Mouse (Mus musculus) midbrain, embryonic 10.5 days (tissue): ENCODE results near the gene Scn3a. TPM values are rescaled to one million over a fixed set of nuclear protein-coding genes. Genes with fewer than 3 reads are reported as not detected.

Source experiments
- DNase-seq: peaks from one replicate; pipeline ENCODE4 v3.0.0-alpha.2; 2017; ENCODE audit warnings: low spot score
- H3K27ac ChIP-seq: fragments of 300-500 bp; sonication (generic); replicated peaks from 2 replicates; pipeline ENCODE4 v1.5.1; 2016; ENCODE audit warnings: mild to moderate bottlenecking
- H3K27me3 ChIP-seq: fragments of 300-500 bp; sonication (generic); 2 replicates; pipeline ENCODE4 v1.6.1; 2016; ENCODE audit warnings: low read depth, mild to moderate bottlenecking; ENCODE audit not compliant: poor library complexity, severe bottlenecking
- H3K36me3 ChIP-seq: fragments of 300-500 bp; sonication (generic); 2 replicates; pipeline ENCODE4 v1.6.1; 2016; ENCODE audit warnings: mild to moderate bottlenecking, moderate library complexity
- H3K4me1 ChIP-seq: fragments of 300-500 bp; sonication (generic); 2 replicates; pipeline ENCODE4 v1.6.1; 2016
- H3K4me3 ChIP-seq: fragments of 300-500 bp; sonication (generic); 2 replicates; pipeline ENCODE4 v1.5.1; 2016; ENCODE audit warnings: mild to moderate bottlenecking, moderate library complexity
- H3K9me3 ChIP-seq: fragments of 300-500 bp; sonication (generic); replicated peaks from 2 replicates; pipeline ENCODE4 v1.6.1; 2016; ENCODE audit warnings: mild to moderate bottlenecking
- WGBS: fragments of 180-500 bp; shearing (Covaris S2); methylation state at CpG from one replicate; pipeline ENCODE4 v1.1.7; 2016; 5-methylcytosine and 5-hydroxymethylcytosine counted together
- polyA plus RNA-seq: library from polyadenylated mRNA; unstranded; fragments of >200 nt; fragmentation: Nextera tagmentation; extraction: Ambion mirVana; gene quantifications from 2 replicates; pipeline ENCODE4 v1.2.1, GENCODE M21; 2016

Gene Scn3a
- polyA plus RNA-seq, result 5.0 and 17.6 TPM in 2 replicates

- H3K4me3 ChIP-seq, result peak within 1 kb of the TSS; percentile 40
- H3K27ac ChIP-seq, result peak within 1 kb of the TSS; percentile 46
- no peaks in the 10 kb centered on the region for H3K36me3 ChIP-seq
- 26% methylated on average over 16 of the region's 16 CpGs for WGBS
- H3K27me3 ChIP-seq, result peaks cover 44% of the 10 kb centered on the region
- H3K4me1 ChIP-seq, result peaks cover 23% of the 10 kb centered on the region
- DNase-seq, result peak; percentile 62
- H3K9me3 ChIP-seq, result no peaks in the 10 kb centered on the region
Measured at GRCm38 (mm10) chr2:65566793-65567787, at the start of gene Scn3a. Gene Scn3a (minus strand): TSS chr2:65567627.

DNA sequence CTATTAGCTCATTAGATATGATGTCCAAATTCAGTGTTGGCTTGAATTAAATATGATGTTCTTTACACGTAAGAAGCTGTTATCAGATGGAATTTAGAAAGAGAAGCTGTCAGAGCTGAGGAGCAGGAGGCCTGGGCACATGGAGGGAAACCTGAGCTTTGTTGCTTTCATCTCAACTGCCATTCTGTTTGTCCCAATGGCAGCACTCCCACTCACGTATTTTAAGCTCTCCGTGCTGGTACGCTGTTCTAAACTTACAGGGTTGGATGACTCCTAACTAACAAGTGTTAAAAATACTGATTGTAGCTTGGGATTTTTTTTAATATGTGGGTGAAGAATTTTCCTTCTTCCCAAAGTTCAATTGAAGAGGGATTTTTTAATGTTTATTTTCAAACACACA, 44.5 kb upstream of the Scn3a start:
- 87% methylated on average over 4 of the region's 4 CpGs for WGBS
- H3K4me3 ChIP-seq, result no peak overlapping the region
- peaks cover 2% of the 10 kb centered on the region; the same call in 1 of the 2 replicates for H3K4me1 ChIP-seq
- no peaks in the 10 kb centered on the region for H3K36me3 ChIP-seq
- no peak for DNase-seq
- no peak overlapping the region for H3K27ac ChIP-seq
- no peaks in the 10 kb centered on the region for H3K27me3 ChIP-seq
- no peaks in the 10 kb centered on the region for H3K9me3 ChIP-seq

DNA sequence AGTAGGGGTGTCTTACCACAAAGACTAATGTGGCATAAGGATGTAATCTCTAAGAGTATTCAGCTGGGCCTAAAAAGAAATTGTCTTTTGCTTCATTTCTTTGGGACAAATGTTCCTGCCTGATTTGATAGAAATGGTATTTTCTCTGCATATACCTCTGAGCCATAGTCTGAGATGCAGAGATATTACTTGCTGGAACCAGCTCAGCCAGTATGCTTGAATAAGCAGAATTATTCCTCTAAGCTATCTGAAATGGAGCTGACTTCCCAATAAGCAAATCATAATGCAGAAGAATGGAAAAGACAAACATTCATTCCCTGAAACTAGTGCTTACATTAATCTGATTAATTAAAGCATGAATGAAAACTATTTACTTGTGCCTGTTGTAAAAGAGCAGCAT, 40.4 kb upstream of the Scn3a start:
- no peaks in the 10 kb centered on the region for H3K27me3 ChIP-seq
- no peak for DNase-seq
- H3K36me3 ChIP-seq, result no peaks in the 10 kb centered on the region
- no peaks in the 10 kb centered on the region for H3K4me1 ChIP-seq
- H3K4me3 ChIP-seq, result no peak overlapping the region
- H3K9me3 ChIP-seq, result no peaks in the 10 kb centered on the region
- H3K27ac ChIP-seq, result no peak overlapping the region

DNA sequence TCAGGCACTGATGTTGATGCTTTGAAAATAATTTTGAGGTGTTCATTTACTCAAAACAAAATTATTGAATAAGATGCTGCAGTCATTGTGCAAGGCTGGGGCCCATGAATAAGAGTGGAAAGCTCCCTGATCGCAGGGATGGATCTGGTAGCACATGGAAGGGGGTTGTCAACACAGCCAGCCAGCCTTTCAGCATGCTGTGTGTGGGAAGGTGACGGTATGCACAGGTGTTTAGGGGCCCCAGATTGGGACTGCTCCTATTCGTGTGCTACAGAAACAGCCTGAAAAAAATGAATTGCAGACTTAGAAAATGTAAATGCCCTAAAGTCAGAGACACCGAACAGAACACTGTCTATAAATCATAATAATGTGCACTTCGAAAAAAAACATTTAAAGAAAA, 20.3 kb upstream of the Scn3a start:
- WGBS, result 88% methylated on average over 5 of the region's 5 CpGs
- Histone ChIP-seq H3K4me1 (no peaks in the 10 kb centered on the region), H3K4me3 (no peak overlapping the region), H3K9me3 (no peaks in the 10 kb centered on the region), H3K36me3 (no peaks in the 10 kb centered on the region), H3K27me3 (no peaks in the 10 kb centered on the region), H3K27ac (no peak overlapping the region)
- no peak for DNase-seq

DNA sequence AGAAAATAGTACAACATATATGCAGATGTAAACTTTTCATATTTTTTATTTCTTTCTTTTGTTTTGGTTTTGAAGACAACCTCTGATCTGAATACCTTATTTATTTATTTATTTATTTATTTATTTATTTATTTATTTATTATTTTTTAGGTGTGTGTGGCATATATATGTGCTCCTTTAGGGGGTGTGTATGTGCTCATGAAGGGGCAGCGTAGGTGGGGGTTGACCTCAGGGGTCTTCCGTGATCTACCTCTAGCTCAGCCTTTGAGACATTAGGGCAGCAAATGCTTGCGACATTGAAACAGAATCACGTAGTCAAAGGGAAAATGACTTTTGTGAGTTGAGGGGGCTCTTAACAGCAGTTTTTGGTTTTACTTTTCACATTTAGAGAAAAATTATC, 498 bp upstream of the Scn3a start:
- no peak overlapping the region for H3K4me3 ChIP-seq
- H3K27ac ChIP-seq, result no peak overlapping the region
- H3K4me1 ChIP-seq, result peaks cover 23% of the 10 kb centered on the region
- DNase-seq, result no peak
- H3K27me3 ChIP-seq, result peaks cover 35% of the 10 kb centered on the region
- WGBS, result 87% methylated on average over 4 of the region's 4 CpGs
- H3K36me3 ChIP-seq, result no peaks in the 10 kb centered on the region
- H3K9me3 ChIP-seq, result no peaks in the 10 kb centered on the region

- Histone ChIP-seq H3K36me3 (no peaks in the 10 kb centered on the region), H3K27me3 (peaks cover 65% of the 10 kb centered on the region), H3K4me1 (peaks cover 23% of the 10 kb centered on the region), H3K9me3 (no peaks in the 10 kb centered on the region), H3K27ac (peak overlapping the region; percentile 46; the same call in 1 of the 2 replicates), H3K4me3 (peak overlapping the region; percentile 18; the same call in 1 of the 2 replicates)
- peak; percentile 73 for DNase-seq
- 31% methylated on average over 4 of the region's 4 CpGs for WGBS
Measured at GRCm38 (mm10) chr2:65563898-65564297, 3.5 kb downstream of the Scn3a start.

- H3K4me3 ChIP-seq, result no peak overlapping the region
- peaks cover 61% of the 10 kb centered on the region for H3K27me3 ChIP-seq
- H3K9me3 ChIP-seq, result no peaks in the 10 kb centered on the region
- peaks cover 1% of the 10 kb centered on the region for H3K4me1 ChIP-seq
- WGBS, result 85% methylated on average over 3 of the region's 3 CpGs
- H3K27ac ChIP-seq, result no peak overlapping the region
- no peaks in the 10 kb centered on the region for H3K36me3 ChIP-seq
- DNase-seq, result no peak
Measured at GRCm38 (mm10) chr2:65557719-65558118, 9.7 kb downstream of the Scn3a start.

- Histone ChIP-seq H3K27ac (no peak overlapping the region), H3K4me3 (no peak overlapping the region), H3K9me3 (no peaks in the 10 kb centered on the region), H3K27me3 (peaks cover 39% of the 10 kb centered on the region), H3K36me3 (no peaks in the 10 kb centered on the region), H3K4me1 (peaks cover 15% of the 10 kb centered on the region)
- no peak for DNase-seq
- WGBS, result 80% methylated on average over 7 of the region's 7 CpGs
Measured at GRCm38 (mm10) chr2:65554662-65555061, 12.8 kb downstream of the Scn3a start.

DNA sequence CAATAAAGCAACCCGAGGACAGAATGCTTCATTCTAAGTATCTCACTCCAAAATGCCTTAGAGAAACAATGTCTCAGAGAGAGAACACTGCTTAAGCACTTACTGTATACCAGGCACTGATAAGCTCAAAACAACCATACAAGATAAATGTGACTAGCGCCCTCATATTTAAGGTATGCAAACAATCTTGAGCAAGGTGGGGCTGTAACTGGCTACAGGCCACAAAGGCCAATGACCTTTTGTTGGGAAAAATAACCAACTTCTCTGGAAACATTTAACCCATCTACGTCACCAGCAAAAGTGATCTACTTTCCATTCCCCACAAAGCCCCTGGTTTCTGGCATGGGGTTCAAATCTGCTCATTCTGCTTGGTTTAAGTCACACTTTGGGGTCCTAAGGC, 14.0 kb downstream of the Scn3a start:
- Histone ChIP-seq H3K9me3 (no peaks in the 10 kb centered on the region), H3K4me1 (peaks cover 15% of the 10 kb centered on the region), H3K27me3 (peaks cover 29% of the 10 kb centered on the region), H3K4me3 (no peak overlapping the region), H3K27ac (no peak overlapping the region), H3K36me3 (no peaks in the 10 kb centered on the region)
- 85% methylated on average over 3 of the region's 3 CpGs for WGBS
- DNase-seq, result no peak

GRCm38 (mm10) chr2:65552727-65553126, 14.7 kb downstream of the Scn3a start:
- no peak overlapping the region for H3K4me3 ChIP-seq
- no peaks in the 10 kb centered on the region for H3K9me3 ChIP-seq
- DNase-seq, result no peak
- H3K36me3 ChIP-seq, result no peaks in the 10 kb centered on the region
- H3K27ac ChIP-seq, result no peak overlapping the region
- peaks cover 25% of the 10 kb centered on the region for H3K27me3 ChIP-seq
- H3K4me1 ChIP-seq, result peaks cover 15% of the 10 kb centered on the region
- 65% methylated on average over 3 of the region's 3 CpGs for WGBS

DNA sequence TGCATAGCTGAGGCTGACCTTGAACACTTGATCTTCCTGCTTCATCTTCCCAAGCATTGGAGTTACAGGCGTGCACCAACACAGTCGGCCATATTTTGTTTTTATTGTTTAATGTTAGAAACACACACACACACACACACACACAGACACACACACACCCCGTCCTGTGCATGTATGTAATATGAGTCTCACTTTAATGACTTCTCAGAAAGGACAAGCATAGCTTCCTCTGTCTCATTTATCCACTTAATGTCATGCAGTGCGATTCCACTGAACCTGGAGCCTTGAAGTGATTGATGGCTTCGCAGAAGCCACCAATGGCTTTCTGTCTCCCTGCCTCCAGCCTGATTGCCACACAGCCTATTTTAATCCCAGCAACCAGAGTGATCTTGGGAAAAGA, 15.2 kb downstream of the Scn3a start:
- 64% methylated on average over 5 of the region's 5 CpGs for WGBS
- no peaks in the 10 kb centered on the region for H3K36me3 ChIP-seq
- H3K27me3 ChIP-seq, result peaks cover 25% of the 10 kb centered on the region
- no peak overlapping the region for H3K27ac ChIP-seq
- no peaks in the 10 kb centered on the region for H3K9me3 ChIP-seq
- DNase-seq, result no peak
- peaks cover 15% of the 10 kb centered on the region for H3K4me1 ChIP-seq
- H3K4me3 ChIP-seq, result no peak overlapping the region

DNA sequence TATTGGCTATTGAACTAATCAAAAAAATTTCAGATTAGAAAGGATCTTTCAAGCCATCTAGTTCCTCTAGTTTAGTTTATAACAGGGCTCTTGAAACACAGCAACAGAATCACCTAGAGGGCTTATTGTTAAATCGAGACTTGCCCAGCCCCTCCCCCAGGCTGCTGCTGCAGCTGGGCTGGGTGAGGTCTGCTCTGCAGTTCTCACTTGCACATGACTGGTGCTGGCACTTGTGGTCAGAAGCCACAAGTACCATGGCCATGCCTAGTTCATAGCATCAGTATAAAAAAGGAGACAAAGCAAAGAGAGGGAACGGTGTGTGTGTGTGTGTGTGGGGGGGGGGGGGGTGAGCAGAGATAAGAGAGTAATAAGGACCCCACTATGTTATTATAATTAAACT, 15.7 kb downstream of the Scn3a start:
- no peak for DNase-seq

GRCm38 (mm10) chr2:65550564-65550963, 16.9 kb downstream of the Scn3a start:
- peaks cover 18% of the 10 kb centered on the region; the same call in 1 of the 2 replicates for H3K27me3 ChIP-seq
- no peaks in the 10 kb centered on the region for H3K36me3 ChIP-seq
- H3K4me1 ChIP-seq, result peaks cover 15% of the 10 kb centered on the region
- no peak overlapping the region for H3K4me3 ChIP-seq
- 95% methylated on average over 3 of the region's 3 CpGs for WGBS
- H3K9me3 ChIP-seq, result no peaks in the 10 kb centered on the region
- H3K27ac ChIP-seq, result no peak overlapping the region
- DNase-seq, result no peak

More for the DNA sequence above, 15.7 kb downstream of the Scn3a start:
- WGBS, result 47% methylated on average over 2 of the region's 2 CpGs
- Histone ChIP-seq H3K36me3 (no peaks in the 10 kb centered on the region), H3K4me3 (no peak overlapping the region), H3K4me1 (peaks cover 15% of the 10 kb centered on the region), H3K27me3 (peaks cover 25% of the 10 kb centered on the region), H3K27ac (no peak overlapping the region), H3K9me3 (no peaks in the 10 kb centered on the region)
